Mouse (Mus musculus) testis, adult 2 months (tissue): ENCODE measurements around the gene Pkdcc.

Source experiments
- CTCF ChIP-seq: fragments of 200-500 bp; IDR thresholded peaks from 2 replicates; pipeline ENCODE4 v1.5.1; 2012; ENCODE audit warnings: low read depth, mild to moderate bottlenecking, inconsistent platforms, low read length, moderate library complexity; ENCODE audit not compliant: control insufficient read depth, insufficient read depth, insufficient replicate concordance
- POLR2A ChIP-seq: fragments of 200-500 bp; IDR thresholded peaks from 2 replicates; pipeline ENCODE4 v1.6.1; 2012; ENCODE audit warnings: low read depth, mild to moderate bottlenecking, inconsistent platforms, low read length, moderate library complexity; ENCODE audit not compliant: control insufficient read depth

DNA sequence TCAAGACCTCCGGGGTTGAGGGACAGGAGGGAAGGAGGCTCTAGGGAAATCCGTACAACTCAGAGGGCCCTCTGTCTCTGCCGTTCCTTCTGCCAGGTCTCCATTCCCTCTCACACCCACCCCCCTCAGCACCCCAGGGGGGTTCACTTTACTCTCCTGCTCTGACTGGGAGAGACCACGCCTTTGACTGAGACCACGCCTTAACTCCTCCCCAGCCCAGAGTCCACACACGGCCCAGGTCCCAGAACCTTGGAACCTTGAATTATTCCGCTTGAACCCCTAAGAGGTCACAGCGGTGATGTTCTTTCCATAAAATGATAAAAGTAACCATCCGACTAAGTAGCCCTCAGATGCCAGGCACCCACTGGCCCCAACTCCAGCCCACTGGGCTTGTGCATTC is 58.5 kb downstream of the Pkdcc start:
- TF ChIP-seq CTCF (no peak), POLR2A (no peak)
